Mouse (Mus musculus): ENCODE results near the gene Dnah1.

- TF ChIP-seq POLR2A (IDR thresholded peaks at IDR 0.05; ENCODE audit: extremely low read depth, insufficient read depth, low read length) = no peak
- TF ChIP-seq CTCF (IDR thresholded peaks at IDR 0.05; ENCODE audit: low read depth, low read length) = no peak
Measured at GRCm38 (mm10) chr14:31327196-31327595, 3.5 kb upstream of the Dnah1 start.
